Comparison of ENCODE assay signal across 8 mouse cellular contexts in the genomic region with DNA sequence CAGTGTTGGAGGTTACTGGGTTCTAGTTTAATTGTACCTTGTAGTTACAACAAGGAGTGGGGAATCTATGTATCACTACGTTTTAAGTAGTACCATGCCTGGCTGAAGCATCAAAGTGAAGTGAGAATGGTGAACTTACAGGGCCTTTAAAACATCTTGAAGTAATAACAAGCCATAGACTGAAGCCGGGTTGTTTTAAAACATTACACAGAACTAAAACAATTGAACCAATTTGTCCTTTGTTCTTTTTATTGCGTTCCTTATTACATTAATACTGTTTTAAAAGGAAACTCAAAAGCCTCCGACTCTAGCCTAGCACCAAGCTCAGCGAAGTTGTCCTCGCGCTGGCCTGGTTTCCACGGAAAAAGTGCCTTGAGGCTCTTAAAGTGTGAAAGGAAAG. TPM values are rescaled to one million over a fixed set of nuclear protein-coding genes. Genes with fewer than 3 reads are reported as not detected.
A peak's percentile ranks its signal among the peaks of the same experiment; 100 is the strongest.
DNase-seq lines count a peak whose midpoint lies in the region; ATAC-seq and TF ChIP-seq lines count a peak whose summit lies in the region.

No protein-coding gene starts in this region.

- no peaks in the 10 kb centered on the region for H3K27me3 ChIP-seq in lung, embryonic 14.5 days (ENCODE audit: insufficient read depth, low read length)
- H3K27me3 ChIP-seq in intestine, postnatal 0 days (replicated peaks; ENCODE audit: control insufficient read depth, insufficient read depth, low read length): no peaks in the 10 kb centered on the region
- no peaks in the 10 kb centered on the region for H3K27me3 ChIP-seq in neural tube, embryonic 14.5 days (ENCODE audit: control insufficient read depth, insufficient read depth, low read length)

- peak overlapping the region; percentile 99 for H3K27ac ChIP-seq in lung, embryonic 14.5 days (ENCODE audit: low read depth)
- H3K27ac ChIP-seq in embryonic fibroblast, embryonic 13.5 days (ENCODE audit: insufficient read depth, low read length): peak overlapping the region; percentile 75
- H3K27ac ChIP-seq in intestine, postnatal 0 days (ENCODE audit: low read depth, low read length): peak overlapping the region; percentile 99
- H3K27ac ChIP-seq in neural tube, embryonic 14.5 days (ENCODE audit: low read depth, low read length): peak overlapping the region; percentile 86; the same call in 1 of the 2 replicates

- peak overlapping the region; percentile 82 for H3K4me3 ChIP-seq in lung, embryonic 14.5 days (ENCODE audit: low read depth, low read length)
- peak overlapping the region; percentile 38 for H3K4me3 ChIP-seq in embryonic fibroblast, embryonic 13.5 days (ENCODE audit: insufficient read depth, low read length)
- H3K4me3 ChIP-seq in intestine, postnatal 0 days (ENCODE audit: low read depth, low read length): peak overlapping the region; percentile 91
- H3K4me3 ChIP-seq in neural tube, embryonic 14.5 days (ENCODE audit: low read depth, low read length): peak overlapping the region; percentile 76

- TF ChIP-seq POLR2A in embryonic fibroblast, embryonic 13.5 days (IDR thresholded peaks at IDR 0.05; ENCODE audit: low read depth, low read length): no peak

- peaks cover 5% of the 10 kb centered on the region; the same call in 1 of the 2 replicates for H3K9me3 ChIP-seq in lung, embryonic 14.5 days (ENCODE audit: low read depth, low read length)
- H3K9me3 ChIP-seq in intestine, postnatal 0 days (ENCODE audit: control insufficient read depth): no peaks in the 10 kb centered on the region
- no peaks in the 10 kb centered on the region for H3K9me3 ChIP-seq in neural tube, embryonic 14.5 days (ENCODE audit: control insufficient read depth, low read length)

- no peak for DNase-seq in lung, embryonic 14.5 days
- DNase-seq in lung, postnatal 14 days: no peak
- DNase-seq in cerebellum, adult 18-20 months: no peak
- DNase-seq in left cerebral cortex, postnatal 10 days (ENCODE audit: extremely low spot score in 1 of 2, low spot score in 2 of 2): no peak

- H3K9ac ChIP-seq in lung, embryonic 14.5 days: peak overlapping the region; percentile 94
- peak overlapping the region; percentile 99 for H3K9ac ChIP-seq in intestine, postnatal 0 days (ENCODE audit: low read depth, low read length)
- peak overlapping the region; percentile 76; the same call in 1 of the 2 replicates for H3K9ac ChIP-seq in neural tube, embryonic 14.5 days (replicated peaks; ENCODE audit: low read depth, low read length)

- no peaks in the 10 kb centered on the region for H3K36me3 ChIP-seq in lung, embryonic 14.5 days (ENCODE audit: insufficient read depth)
- no peaks in the 10 kb centered on the region for H3K36me3 ChIP-seq in intestine, postnatal 0 days (ENCODE audit: control insufficient read depth, insufficient read depth)
- H3K36me3 ChIP-seq in neural tube, embryonic 14.5 days (ENCODE audit: control insufficient read depth, insufficient read depth, low read length): no peaks in the 10 kb centered on the region

- intact Hi-C loops in left cerebral cortex, postnatal 10 days (cut with DNase I): no loop called here

- no peak for ATAC-seq in lung, embryonic 14.5 days (ENCODE audit: insufficient read depth)
- ATAC-seq in intestine, postnatal 0 days: no peak
- ATAC-seq in neural tube, embryonic 14.5 days (ENCODE audit: low read depth): no peak
- no peak for ATAC-seq in erythroid progenitor cell, adult 5-6 weeks (replicated peaks; ENCODE audit: low FRiP score, poor library complexity, severe bottlenecking)

- H3K4me2 ChIP-seq in lung, embryonic 14.5 days: peak overlapping the region; percentile 70
- H3K4me2 ChIP-seq in intestine, postnatal 0 days (replicated peaks; ENCODE audit: low read depth): peak overlapping the region; percentile 82
- H3K4me2 ChIP-seq in neural tube, embryonic 14.5 days (ENCODE audit: low read depth, low read length): peak overlapping the region; percentile 89

- no peak for TF ChIP-seq CTCF in lung, embryonic 14.5 days (IDR thresholded peaks at IDR 0.05; ENCODE audit: low read depth)
- TF ChIP-seq CTCF in embryonic fibroblast, embryonic 13.5 days (IDR thresholded peaks at IDR 0.05; ENCODE audit: borderline replicate concordance, insufficient read depth, low read length): no peak
- TF ChIP-seq CTCF in intestine, postnatal 0 days (IDR thresholded peaks at IDR 0.05; ENCODE audit: low read depth): no peak

- 8% methylated on average over 8 of the region's 8 CpGs for WGBS in lung, embryonic 14.5 days
- WGBS in intestine, postnatal 0 days: 22% methylated on average over 8 of the region's 8 CpGs
- 4% methylated on average over 8 of the region's 8 CpGs for WGBS in neural tube, embryonic 14.5 days

- H3K4me1 ChIP-seq in lung, embryonic 14.5 days (ENCODE audit: insufficient read depth): peaks cover 9% of the 10 kb centered on the region
- H3K4me1 ChIP-seq in embryonic fibroblast, embryonic 13.5 days (ENCODE audit: control insufficient read depth, insufficient read depth, low read length): no peaks in the 10 kb centered on the region
- H3K4me1 ChIP-seq in intestine, postnatal 0 days (replicated peaks; ENCODE audit: control insufficient read depth, insufficient read depth, low read length): 0 out of 2 replicates have a peak, but pooled peaks cover 3% of the 10 kb centered on the region
- peaks cover 8% of the 10 kb centered on the region for H3K4me1 ChIP-seq in neural tube, embryonic 14.5 days (ENCODE audit: control insufficient read depth, insufficient read depth, low read length)

RNA-seq across cellular contexts. Expression of a gene that starts 1.0 kb away (rescaled TPM):
- 63.2 and 69.3 TPM in 2 replicates for polyA plus RNA-seq in lung, embryonic 14.5 days (2014; fragmentation: Nextera tagmentation; extraction: Ambion mirVana)
- 105 and 107 TPM in 2 replicates for polyA plus RNA-seq in embryonic fibroblast, embryonic 13.5 days (2011; ENCODE audit: insufficient read length, low read depth, missing spikeins)
- 76.9 and 79.3 TPM in 2 replicates for polyA plus RNA-seq in intestine, postnatal 0 days (2015; fragmentation: Nextera tagmentation; extraction: Ambion mirVana)
- 15.8 and 20.1 TPM in 2 replicates for polyA plus RNA-seq in neural tube, embryonic 14.5 days (2014; fragmentation: Nextera tagmentation; extraction: Ambion mirVana)
- 10 to 100 TPM; 25.7 to 27.3 TPM for total RNA-seq in left cerebral cortex, postnatal 10 days (2021)
- total RNA-seq in erythroid progenitor cell, adult 5-6 weeks (2015; ENCODE audit: low replicate concordance): 583 and 622 TPM in 2 replicates
- total RNA-seq in erythroid progenitor cell, adult 5-6 weeks (2017; ENCODE audit: low replicate concordance): 406 and 427 TPM in 2 replicates

Comparison
In these comparisons a context has a peak if more than half of its experiments do, and no peak if none do; other contexts are left out.
1. H3K4me3 ChIP-seq: peak in every context shown above with its lines; median percentile 91 in intestine, postnatal 0 days; 82 in lung, embryonic 14.5 days; 76 in neural tube, embryonic 14.5 days; 38 in embryonic fibroblast, embryonic 13.5 days.